Mouse (Mus musculus) spleen, adult 10 weeks (tissue): ENCODE data around the gene Gm20906. TPM values are rescaled to one million over a fixed set of nuclear protein-coding genes. Genes with fewer than 3 reads are reported as not detected.

ENCODE experiments used
- polyA plus RNA-seq: library from polyadenylated mRNA; stranded (reverse); fragments of 350-450 nt; fragmentation: Illumina TruSeq; extraction: RNeasy Lipid Tissue Mini Kit (QIAGEN cat#74804); gene quantifications from one replicate; pipeline ENCODE4 v1.2.3, GENCODE M21; 2015; ENCODE audit warnings: low replicate concordance; ENCODE audit not compliant: insufficient read depth

The Gm20906 gene
- polyA plus RNA-seq, result not detected

GRCm38 (mm10) chrY:87550666-87551065 lies at the start of gene Gm20906:
Gene Gm20906 (plus strand): TSS chrY:87550966.

